Mouse (Mus musculus) adrenal gland, postnatal 10 days (tissue): Measurements from ENCODE around the gene Zbtb8os. TPM values are rescaled to one million over a fixed set of nuclear protein-coding genes. Genes with fewer than 3 reads are reported as not detected.

Experiments
- DNase-seq: peaks from one replicate; pipeline ENCODE4 v3.0.0; 2021; ENCODE audit warnings: mixed read lengths
- long read RNA-seq, 2 experiments: library from polyadenylated mRNA; stranded (forward); transcript quantifications; one replicate each; pipeline ENCODE4 v2.0.0; 2021
- total RNA-seq, 2 experiments: library from RNA; stranded (reverse); gene quantifications; 2 replicates each; pipeline ENCODE4 v1.2.3; 2021

The Zbtb8os gene
- 10 to 100 TPM; 41.1 to 41.5 TPM for total RNA-seq
- long read RNA-seq, experiment 1, transcript Zbtb8os-204 (7 exons, 3,833 nt) = major isoform, 26 of 30 reads
- long read RNA-seq, experiment 1, partial matches to known transcripts = 1 of 30 reads
- long read RNA-seq, experiment 1, other reads (novel, unspliced or antisense) = 3 of 30 reads
- long read RNA-seq, experiment 2, transcript Zbtb8os-204 (7 exons, 3,833 nt) = major isoform, 28 of 30 reads
- long read RNA-seq, experiment 2, partial matches to known transcripts = 2 of 30 reads
- long read RNA-seq, experiment 2, other reads (novel, unspliced or antisense) = 0 of 30 reads

- DNase-seq = peak; percentile 98
Measured at GRCm38 (mm10) chr4:129335216-129336074, at the start of gene Zbtb8os, which contains the start of gene Rbbp4. Gene Zbtb8os, plus strand, starts transcription at chr4:129335695. Gene Rbbp4, minus strand, starts transcription at chr4:129335370.

- no peak for DNase-seq
Measured at GRCm38 (mm10) chr4:129286001-129286682, 49.4 kb upstream of the Zbtb8os start.

- no peak for DNase-seq
Measured at GRCm38 (mm10) chr4:129286683-129287471, 48.6 kb upstream of the Zbtb8os start.

GRCm38 (mm10) chr4:129287472-129287981 is 48.0 kb upstream of the Zbtb8os start, which contains the start of gene Sync:
Gene Sync, plus strand, starts transcription at chr4:129287617.
- DNase-seq = peak; percentile 62

GRCm38 (mm10) chr4:129288067-129288466 is 47.4 kb upstream of the Zbtb8os start:
- DNase-seq = peak; percentile 64

- no peak for DNase-seq
Measured at GRCm38 (mm10) chr4:129289671-129290070, 45.8 kb upstream of the Zbtb8os start.

- DNase-seq = no peak
Measured at GRCm38 (mm10) chr4:129292831-129293230, 42.7 kb upstream of the Zbtb8os start.

- no peak for DNase-seq
Measured at GRCm38 (mm10) chr4:129293702-129294101, 41.8 kb upstream of the Zbtb8os start.

- no peak for DNase-seq
Measured at GRCm38 (mm10) chr4:129295188-129295587, 40.3 kb upstream of the Zbtb8os start.

- DNase-seq = no peak
Measured at GRCm38 (mm10) chr4:129296066-129296465, 39.4 kb upstream of the Zbtb8os start.

- peak; percentile 15 for DNase-seq
Measured at GRCm38 (mm10) chr4:129297724-129298123, 37.8 kb upstream of the Zbtb8os start.

- no peak for DNase-seq
Measured at GRCm38 (mm10) chr4:129299121-129299520, 36.4 kb upstream of the Zbtb8os start.

- no peak for DNase-seq
Measured at GRCm38 (mm10) chr4:129303401-129303800, 32.1 kb upstream of the Zbtb8os start.

GRCm38 (mm10) chr4:129303816-129304215 is 31.7 kb upstream of the Zbtb8os start:
- DNase-seq = peak; percentile 51

GRCm38 (mm10) chr4:129304306-129304705 is 31.2 kb upstream of the Zbtb8os start:
- DNase-seq = no peak

- no peak for DNase-seq
Measured at GRCm38 (mm10) chr4:129307936-129308335, 27.6 kb upstream of the Zbtb8os start.

- DNase-seq = no peak
Measured at GRCm38 (mm10) chr4:129313886-129314285, 21.6 kb upstream of the Zbtb8os start.

- no peak for DNase-seq
Measured at GRCm38 (mm10) chr4:129320876-129321275, 14.6 kb upstream of the Zbtb8os start.

GRCm38 (mm10) chr4:129322042-129322441 is 13.5 kb upstream of the Zbtb8os start:
- DNase-seq = no peak

- DNase-seq = no peak
Measured at GRCm38 (mm10) chr4:129323491-129323890, 12.0 kb upstream of the Zbtb8os start.

- no peak for DNase-seq
Measured at GRCm38 (mm10) chr4:129324756-129325155, 10.7 kb upstream of the Zbtb8os start.

- DNase-seq = no peak
Measured at GRCm38 (mm10) chr4:129326191-129326590, 9.3 kb upstream of the Zbtb8os start.
